Mouse (Mus musculus) lung, embryonic 14.5 days (tissue): Measurements from ENCODE around the gene Ang5. TPM values are rescaled to one million over a fixed set of nuclear protein-coding genes. Genes with fewer than 3 reads are reported as not detected.

Experiments
- polyA plus RNA-seq: library from polyadenylated mRNA; unstranded; fragments of >200 nt; fragmentation: Nextera tagmentation; extraction: Ambion mirVana; gene quantifications from 2 replicates; pipeline ENCODE4 v1.2.1, GENCODE M21; 2014

Ang5 gene
- polyA plus RNA-seq, 1 experiment from 2014 or later: not detected

Other genes with a start within 250 kb of the Ang5 start
- not detected in 2 replicates for gene Gm16506, start 229.6 kb upstream of the Ang5 start, polyA plus RNA-seq
- gene Gm6526, start 209.2 kb upstream of the Ang5 start, polyA plus RNA-seq: not detected in 2 replicates
- not detected in 2 replicates for gene Gm8180, start 172.3 kb upstream of the Ang5 start, polyA plus RNA-seq
- gene Ear1, start 81.6 kb upstream of the Ang5 start, polyA plus RNA-seq: not detected in 2 replicates
- not detected in 2 replicates for gene Ear10, start 33.5 kb upstream of the Ang5 start, polyA plus RNA-seq
- gene Gm8113, start 31.7 kb upstream of the Ang5 start, polyA plus RNA-seq: 34.7 and 39.6 TPM in 2 replicates
- gene Ang6, start 45.2 kb downstream of the Ang5 start, polyA plus RNA-seq: not detected in 2 replicates
- 0.45 and 0.65 TPM in 2 replicates for gene Ear2, start 145.6 kb downstream of the Ang5 start, polyA plus RNA-seq
- gene Gm3327, start 166.8 kb downstream of the Ang5 start, polyA plus RNA-seq: not detected in 2 replicates
- not detected in 2 replicates for gene Gm8212, start 240.6 kb downstream of the Ang5 start, polyA plus RNA-seq